Mouse (Mus musculus): ENCODE measurements at regions not wholly inside any gene's neighbourhood (a gene's known extent, or its start where the extent isn't known, plus 50 kb on each side); places are given as distances from the start of the nearest gene placed in this dataset.

DNA sequence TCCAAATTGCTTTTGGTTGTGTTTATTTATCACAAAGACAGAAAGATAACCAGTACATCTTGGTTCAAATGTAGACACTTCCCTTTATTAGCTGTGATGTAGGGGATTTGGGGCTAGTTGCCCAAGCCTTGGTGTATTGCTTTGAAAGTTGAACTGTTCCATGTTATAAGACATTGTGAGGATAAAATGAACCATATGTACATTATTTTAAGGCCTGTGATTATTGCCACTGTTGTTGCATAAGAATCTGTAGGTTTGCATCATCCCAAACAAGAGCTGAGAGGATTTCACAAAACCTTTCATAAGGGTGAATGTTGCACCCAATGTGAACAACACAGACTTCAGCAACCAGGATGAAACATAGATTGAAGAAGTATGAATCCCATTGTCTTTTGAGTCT, 145.7 kb upstream of the Tnfaip3 start:
- in situ Hi-C loops (cut with MboI; ENCODE audit: low pct_unique_long_range_greater_than_20kb in 1 of 2, low sequenced_read_pairs in 2 of 2, unreplicated experiment in 1 of 2): no loop called here

DNA sequence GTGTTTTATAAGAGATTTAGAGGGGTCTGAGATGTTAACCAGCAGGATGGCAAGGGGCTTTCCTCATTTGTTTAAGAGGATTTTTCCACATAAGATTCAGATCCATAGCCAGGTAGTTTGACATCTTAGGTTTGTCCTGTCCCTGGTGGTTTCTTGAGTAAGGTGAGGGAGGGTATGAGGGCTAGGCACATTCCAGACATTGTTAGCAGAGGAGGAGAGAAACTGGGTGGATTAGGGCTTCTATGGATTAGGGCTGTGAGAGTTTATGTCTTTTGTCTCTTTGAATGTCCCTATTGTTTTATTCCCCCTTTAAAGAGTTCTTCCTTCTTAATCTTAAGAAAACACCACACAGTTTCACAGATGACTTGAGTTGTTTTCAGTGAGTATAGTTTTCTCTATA, 138.6 kb upstream of the Tnfaip3 start:
- in situ Hi-C loops (cut with MboI; ENCODE audit: low pct_unique_long_range_greater_than_20kb in 1 of 2, low sequenced_read_pairs in 2 of 2, unreplicated experiment in 1 of 2): no loop called here

DNA sequence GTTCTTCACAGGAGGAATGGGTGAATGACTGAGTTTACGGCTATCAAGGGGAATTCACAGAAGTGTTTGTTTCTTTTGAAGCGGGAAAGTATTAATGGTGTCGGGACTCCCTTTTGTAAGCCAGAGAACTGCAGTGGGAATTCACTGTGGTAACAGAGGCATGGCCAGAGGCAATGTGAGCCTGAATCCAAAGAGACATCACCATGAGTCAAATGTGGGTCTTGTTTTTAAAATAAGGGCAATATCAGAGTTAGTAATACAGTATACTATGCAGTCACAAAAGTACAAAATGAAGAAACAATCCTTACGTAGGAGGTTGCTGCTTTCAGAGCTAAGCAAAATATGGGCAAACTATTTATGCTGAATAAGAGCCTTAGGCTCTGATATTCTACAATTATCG, 137.3 kb upstream of the Tnfaip3 start:
- in situ Hi-C loops (cut with MboI; ENCODE audit: low pct_unique_long_range_greater_than_20kb in 1 of 2, low sequenced_read_pairs in 2 of 2, unreplicated experiment in 1 of 2): no loop called here

DNA sequence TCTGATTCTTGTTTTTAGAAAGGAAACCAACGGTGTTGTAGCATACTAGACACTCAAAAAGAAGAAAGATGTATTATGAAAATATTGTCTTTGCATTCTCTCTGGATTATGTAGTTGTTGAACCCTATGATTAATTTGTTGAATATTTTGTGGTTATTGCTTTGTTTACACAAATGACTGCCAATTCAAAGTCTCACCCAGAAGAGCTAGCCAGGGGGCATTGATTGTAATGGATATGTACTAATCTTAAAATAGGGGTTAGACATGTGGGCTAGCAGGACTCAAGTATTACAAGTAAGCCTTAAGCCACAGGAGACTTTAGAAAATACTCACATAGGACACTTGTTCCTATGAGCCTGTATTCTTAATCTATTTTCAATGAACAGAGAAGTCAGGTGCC, 135.3 kb upstream of the Tnfaip3 start:
- in situ Hi-C loops (cut with MboI; ENCODE audit: low pct_unique_long_range_greater_than_20kb in 1 of 2, low sequenced_read_pairs in 2 of 2, unreplicated experiment in 1 of 2): no loop called here

DNA sequence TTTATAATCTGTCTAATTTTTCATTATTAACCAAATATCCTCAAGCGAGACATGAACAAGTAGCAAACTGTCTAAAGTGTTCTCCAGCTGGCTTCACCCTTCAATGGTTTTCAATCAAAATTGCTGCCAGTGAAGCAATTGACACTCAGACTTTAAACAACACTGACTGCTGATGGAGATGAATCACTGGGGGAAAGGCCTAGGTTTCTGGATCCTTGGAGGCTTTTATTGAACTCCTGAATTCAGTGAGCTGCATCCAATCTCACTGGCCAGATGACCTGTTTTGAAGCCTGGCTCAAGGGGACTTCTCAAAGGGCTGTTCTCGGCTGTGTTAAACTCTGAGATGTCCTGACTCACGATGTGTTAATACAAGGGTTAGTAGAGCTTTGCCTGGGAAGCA, 134.5 kb upstream of the Tnfaip3 start:
- in situ Hi-C loops (cut with MboI; ENCODE audit: low pct_unique_long_range_greater_than_20kb in 1 of 2, low sequenced_read_pairs in 2 of 2, unreplicated experiment in 1 of 2): no loop called here

DNA sequence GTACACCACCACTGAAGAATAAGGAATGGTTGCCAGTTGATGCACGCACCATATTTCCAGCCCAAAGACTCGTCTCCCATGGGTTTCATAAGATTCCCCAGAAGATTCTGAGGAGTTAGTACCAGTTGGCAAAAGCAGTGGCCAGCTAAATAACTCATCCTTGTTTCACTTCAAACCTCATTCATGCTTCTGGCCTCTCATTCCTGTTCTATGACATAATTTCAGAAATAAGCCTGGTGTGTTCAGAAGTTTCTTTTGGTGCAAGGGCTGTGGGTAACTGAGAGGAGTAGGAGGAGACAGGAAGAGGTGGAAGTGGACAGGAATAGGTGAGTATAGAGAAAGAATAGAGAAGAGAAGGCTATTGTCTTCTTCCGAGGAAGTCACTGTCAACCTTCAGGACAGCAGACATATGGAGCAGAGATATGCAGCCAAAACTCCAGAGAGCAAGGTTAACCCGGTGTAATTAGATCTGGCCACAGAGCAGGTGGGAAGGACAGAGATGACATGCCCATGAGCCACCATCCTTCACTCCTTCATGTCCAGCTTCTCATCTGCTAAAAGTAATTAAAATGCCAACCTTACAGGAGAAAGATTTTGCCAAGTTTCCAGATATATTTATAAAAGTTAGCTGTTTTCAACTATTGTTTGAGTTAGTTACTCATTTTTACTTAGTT, 133.9 kb upstream of the Tnfaip3 start:
- in situ Hi-C loops (cut with MboI; ENCODE audit: low pct_unique_long_range_greater_than_20kb in 1 of 2, low sequenced_read_pairs in 2 of 2, unreplicated experiment in 1 of 2): no loop called here

DNA sequence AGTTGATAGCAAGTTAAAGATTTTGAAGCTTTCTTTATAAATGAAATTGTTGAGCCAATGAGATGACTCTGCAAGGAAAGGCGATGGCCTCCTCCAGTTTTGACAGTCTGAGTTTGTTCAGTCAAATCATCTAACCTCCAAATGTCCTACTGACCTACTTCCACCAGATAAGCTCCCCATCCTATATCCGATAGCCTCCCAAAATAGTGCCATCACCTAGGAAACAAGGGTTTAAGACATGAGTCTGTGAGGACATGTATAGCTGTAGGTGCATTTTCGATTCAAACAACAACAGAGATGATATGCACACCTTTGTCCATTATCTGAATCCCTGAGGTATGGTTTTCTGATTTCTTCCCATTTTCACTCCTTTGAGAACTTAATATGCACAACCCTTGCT, 126.0 kb upstream of the Tnfaip3 start:
- in situ Hi-C loops (cut with MboI; ENCODE audit: low pct_unique_long_range_greater_than_20kb in 1 of 2, low sequenced_read_pairs in 2 of 2, unreplicated experiment in 1 of 2): no loop called here

DNA sequence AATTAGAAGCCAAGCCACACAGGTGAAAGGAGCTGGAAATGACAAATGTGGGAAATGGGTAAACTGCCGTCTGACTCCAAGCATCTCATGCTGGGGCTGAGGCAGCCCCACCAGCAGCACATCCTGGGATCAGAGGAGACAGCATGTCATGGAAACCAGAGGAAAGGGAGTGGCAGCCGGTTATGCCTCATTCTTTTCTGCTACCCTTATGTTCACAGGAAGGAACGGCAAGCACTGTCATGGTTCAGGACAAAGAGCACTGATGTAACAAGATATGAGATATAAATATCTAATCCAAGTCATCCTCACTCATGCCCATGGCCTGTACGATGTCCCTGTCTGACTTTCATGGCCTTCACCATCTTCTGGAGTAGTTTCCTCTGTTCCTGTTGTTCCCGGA, 125.2 kb upstream of the Tnfaip3 start:
- in situ Hi-C loops (cut with MboI; ENCODE audit: low pct_unique_long_range_greater_than_20kb in 1 of 2, low sequenced_read_pairs in 2 of 2, unreplicated experiment in 1 of 2): no loop called here

DNA sequence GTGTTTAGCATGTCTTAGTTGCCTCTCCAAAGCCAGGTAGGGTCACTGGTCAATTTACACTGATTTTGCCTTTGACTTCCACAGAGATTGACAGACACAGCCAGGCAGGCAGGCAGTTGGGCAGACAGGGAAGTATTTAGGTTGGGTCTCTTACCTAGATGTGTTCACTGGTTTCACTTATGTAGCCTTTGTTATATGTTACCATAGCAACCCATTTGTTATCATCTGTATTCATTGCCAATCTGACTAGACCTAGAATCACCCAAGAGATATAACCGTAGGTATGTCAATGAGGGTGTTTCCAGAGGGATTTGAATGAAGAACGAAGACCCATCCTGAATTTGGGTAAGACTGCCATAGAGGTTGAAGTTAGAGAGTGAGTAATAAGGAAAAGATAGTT, 123.8 kb upstream of the Tnfaip3 start:
- in situ Hi-C loops (cut with MboI; ENCODE audit: low pct_unique_long_range_greater_than_20kb in 1 of 2, low sequenced_read_pairs in 2 of 2, unreplicated experiment in 1 of 2): no loop called here

DNA sequence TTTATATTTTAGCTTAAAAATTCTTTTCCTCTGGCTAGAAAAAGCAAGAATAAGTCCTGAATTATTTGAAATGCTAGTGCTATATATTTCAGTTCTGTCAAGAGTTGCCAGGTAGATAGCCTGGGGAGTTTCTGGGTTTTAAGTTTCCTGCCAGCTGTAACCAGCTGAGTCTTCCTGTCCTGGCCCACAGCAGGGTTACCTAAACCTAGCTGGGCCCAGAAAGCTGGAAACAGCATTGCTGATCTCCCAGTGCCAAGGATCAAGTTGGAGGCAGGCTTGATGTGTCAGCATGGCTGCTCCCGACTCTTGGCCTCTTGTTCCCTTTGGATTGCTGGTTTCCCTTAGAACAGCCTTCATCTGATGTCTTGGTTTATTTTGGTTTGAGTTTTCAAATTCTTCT, 122.8 kb upstream of the Tnfaip3 start:
- in situ Hi-C loops (cut with MboI; ENCODE audit: low pct_unique_long_range_greater_than_20kb in 1 of 2, low sequenced_read_pairs in 2 of 2, unreplicated experiment in 1 of 2): no loop called here

DNA sequence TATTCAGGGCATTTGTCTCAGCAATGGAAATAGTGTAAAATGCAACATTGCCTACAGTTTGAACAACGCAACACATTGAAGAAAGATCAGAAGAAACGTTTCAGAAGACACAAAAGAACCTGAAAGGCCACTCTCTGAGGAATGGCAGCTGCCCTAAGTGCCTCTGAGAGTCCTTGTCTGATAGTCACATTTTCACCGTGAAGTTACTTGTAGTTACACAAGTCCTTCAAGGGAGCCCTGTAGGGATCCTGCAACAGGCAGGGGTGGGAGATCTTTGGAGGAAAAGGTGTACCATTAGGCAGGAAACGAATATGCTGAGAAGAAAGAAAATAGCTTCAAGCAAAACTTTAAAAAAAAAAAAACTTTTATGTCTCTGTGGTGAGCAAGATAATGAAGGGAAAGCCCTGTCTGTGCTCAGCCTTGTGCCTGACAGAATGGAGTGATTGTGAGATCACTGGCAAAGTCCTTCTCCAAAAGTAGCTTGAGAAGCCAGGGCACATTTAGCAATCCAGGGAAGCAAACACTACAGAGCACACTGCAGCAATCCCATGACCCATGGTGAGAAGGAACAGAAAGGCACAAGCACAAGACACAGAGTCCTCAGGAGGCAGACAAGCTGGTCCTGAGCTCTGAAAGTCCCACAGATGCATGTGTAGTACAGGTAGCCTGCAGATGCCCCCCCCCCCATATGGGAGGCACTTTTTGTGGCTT, 112.3 kb upstream of the Tnfaip3 start:
- in situ Hi-C loops (cut with MboI; ENCODE audit: low pct_unique_long_range_greater_than_20kb in 1 of 2, low sequenced_read_pairs in 2 of 2, unreplicated experiment in 1 of 2): no loop called here

DNA sequence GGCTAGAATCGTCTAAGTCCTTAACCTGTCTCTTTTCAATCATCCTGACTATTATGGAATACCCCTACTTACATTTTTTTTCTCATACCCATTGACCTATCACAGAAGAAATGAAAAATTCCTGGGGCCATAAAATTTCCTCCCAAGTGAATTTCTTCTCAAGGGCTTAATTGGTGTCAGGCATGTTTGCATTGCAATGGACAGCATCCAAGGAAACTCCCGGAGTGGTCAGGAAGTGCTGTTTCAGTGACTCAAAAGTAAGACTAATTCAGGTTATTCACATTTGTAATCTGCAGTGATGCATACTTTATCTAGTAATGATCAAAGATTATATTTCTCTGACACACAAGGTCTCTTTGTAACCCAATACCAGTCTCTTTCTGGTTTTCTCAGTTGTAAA, 111.5 kb upstream of the Tnfaip3 start:
- in situ Hi-C loops (cut with MboI; ENCODE audit: low pct_unique_long_range_greater_than_20kb in 1 of 2, low sequenced_read_pairs in 2 of 2, unreplicated experiment in 1 of 2): no loop called here

DNA sequence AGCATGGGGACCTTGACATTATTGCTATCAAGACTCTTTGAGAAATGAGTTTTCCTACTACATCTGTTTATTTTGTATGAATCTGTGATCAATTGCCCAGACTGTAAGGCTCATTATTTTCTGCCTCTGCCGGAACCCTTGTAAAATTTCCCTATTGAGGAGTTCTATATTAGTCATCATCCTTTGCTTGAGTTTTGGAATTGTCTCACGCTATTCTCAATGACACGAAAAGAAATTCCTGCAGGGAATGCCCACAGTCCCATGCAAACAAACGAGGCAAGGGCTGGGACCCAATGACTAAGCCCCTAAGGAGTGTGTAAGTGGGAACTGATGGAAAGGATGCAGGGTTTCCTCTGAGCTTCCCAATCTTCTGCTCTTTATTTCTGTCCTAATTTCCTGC, 111.0 kb upstream of the Tnfaip3 start:
- in situ Hi-C loops (cut with MboI; ENCODE audit: low pct_unique_long_range_greater_than_20kb in 1 of 2, low sequenced_read_pairs in 2 of 2, unreplicated experiment in 1 of 2): no loop called here

DNA sequence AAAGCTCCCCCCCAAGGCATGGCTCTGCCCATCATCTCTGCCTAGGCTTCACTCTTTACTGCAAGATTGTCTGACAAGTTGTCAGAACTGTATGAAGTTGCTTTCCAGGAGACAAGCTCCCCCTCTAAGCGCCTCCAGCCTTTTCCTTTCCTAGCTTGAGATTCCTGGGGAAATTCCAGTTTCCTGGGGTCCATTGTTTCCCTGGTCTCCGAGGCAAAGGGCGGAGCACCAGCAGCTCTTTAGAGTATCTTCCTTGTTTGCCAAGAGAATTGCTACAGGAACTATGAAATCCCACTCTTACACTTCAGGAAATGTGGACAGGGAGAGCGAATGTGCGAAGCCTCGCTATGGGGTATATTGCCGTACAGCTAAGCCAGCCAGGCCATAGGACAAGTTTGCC, 108.2 kb upstream of the Tnfaip3 start:
- in situ Hi-C loops (cut with MboI; ENCODE audit: low pct_unique_long_range_greater_than_20kb in 1 of 2, low sequenced_read_pairs in 2 of 2, unreplicated experiment in 1 of 2): no loop called here

DNA sequence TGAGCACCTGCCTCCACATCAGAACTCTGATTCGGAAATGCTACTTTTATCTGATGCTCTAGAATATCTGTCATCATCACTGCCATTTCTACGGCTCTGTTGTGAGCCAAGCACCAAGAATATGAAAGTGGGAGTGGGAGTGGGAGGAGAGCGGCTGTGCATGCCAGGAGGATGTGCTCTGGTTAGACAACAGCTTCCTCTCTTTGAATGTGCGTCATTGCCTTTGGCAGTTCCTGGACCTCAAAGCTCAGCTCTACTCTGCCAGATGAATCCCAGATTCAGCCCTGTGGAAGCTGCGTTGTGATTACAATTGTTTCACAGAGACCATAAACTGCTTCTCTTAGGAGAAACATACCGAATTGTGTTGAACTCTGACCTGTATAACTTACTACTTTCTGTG, 106.8 kb upstream of the Tnfaip3 start:
- in situ Hi-C loops (cut with MboI; ENCODE audit: low pct_unique_long_range_greater_than_20kb in 1 of 2, low sequenced_read_pairs in 2 of 2, unreplicated experiment in 1 of 2): no loop called here

DNA sequence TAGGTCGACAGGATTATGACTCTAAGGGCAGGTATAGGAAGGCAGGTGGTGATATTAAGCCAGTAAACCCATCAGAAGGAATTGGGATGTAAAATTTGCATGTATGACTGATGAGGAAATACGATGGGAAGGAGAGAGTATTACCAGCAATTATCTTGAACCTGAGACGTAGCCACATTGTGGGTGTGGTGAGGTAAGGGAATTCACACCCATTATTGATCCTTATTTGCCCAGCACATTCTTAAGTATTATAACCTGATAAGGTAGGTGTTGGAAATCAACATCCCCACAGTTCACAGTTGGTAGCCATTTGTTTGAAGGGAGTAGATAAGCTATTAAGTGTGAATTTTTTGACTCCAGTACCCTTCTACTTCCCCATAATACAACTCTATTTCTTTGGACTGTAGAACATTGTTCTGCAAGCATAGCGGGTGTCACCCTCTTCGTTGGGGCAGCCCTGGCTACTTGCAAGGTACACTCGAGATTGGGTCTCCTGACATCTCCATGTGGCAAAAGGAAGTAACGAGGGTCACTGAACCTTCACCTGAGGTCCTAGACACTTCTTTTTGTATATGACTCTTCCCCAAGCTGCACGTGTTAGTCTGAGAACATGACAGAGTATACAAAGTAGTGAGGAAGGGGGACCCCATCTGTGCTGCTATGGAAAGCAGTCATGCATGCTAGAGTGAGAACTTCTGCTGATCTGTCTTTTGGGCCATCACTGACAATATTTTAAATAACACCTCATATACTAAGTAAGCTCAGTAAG, 104.0 kb upstream of the Tnfaip3 start:
- in situ Hi-C loops (cut with MboI; ENCODE audit: low pct_unique_long_range_greater_than_20kb in 1 of 2, low sequenced_read_pairs in 2 of 2, unreplicated experiment in 1 of 2): no loop called here

DNA sequence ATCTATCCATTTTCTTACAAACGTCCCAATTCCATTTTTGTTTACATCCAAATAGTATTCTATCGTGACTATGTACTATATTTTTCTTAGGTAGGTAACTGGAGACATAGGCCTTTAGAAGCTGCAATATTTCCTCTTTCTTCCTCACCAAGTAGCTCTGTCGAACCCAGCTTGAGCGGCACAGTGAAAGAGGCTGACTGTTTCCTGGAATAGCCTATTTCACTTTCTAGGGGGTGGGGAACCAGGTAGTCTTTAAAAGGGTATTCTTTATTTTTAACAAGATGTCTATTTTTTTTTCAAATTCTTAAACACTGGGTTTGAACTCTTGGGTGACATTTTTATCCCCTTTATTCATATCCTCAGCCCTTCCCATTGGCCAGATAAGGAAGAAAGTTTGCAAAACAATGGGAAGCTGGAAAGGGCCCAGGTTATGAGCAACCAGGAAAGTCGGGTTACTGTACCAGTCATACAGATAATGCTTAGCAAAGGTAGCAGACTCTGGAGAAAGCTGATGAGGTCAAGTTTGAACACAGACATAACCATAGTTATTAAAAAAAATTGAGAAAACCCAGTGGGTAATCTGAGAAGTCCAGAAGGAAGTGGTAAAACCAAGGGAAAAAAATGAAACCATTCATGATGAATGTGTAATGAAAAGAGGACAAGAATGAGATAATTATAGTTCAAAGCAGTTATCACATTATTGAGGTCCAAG, 103.3 kb upstream of the Tnfaip3 start:
- in situ Hi-C loops (cut with MboI; ENCODE audit: low pct_unique_long_range_greater_than_20kb in 1 of 2, low sequenced_read_pairs in 2 of 2, unreplicated experiment in 1 of 2): no loop called here

DNA sequence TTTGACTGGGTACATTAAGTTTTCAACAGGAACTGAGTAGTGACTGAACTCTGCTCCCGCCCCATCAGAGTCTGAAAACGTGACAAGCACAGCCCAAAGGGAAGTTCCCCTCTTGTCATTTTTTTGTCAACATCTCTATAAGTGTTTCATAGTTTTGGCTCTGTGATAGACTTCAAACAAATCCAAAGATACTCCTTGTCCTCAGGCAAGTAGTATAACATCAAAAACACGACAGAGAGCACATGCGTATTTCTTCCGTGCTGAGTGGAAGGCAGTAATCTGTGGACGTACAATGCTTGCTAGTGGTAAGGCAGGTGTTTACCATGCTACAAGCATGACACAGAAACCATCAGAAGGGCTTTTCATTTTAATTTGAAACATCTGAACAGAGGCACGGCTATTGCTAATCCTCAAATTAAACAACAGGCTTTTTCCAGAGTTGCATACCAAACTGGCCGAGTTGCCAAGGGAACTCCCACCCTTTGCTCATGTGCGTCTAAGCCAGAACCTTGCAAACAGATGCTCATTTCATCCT, 101.7 kb upstream of the Tnfaip3 start:
- in situ Hi-C loops (cut with MboI; ENCODE audit: low pct_unique_long_range_greater_than_20kb in 1 of 2, low sequenced_read_pairs in 2 of 2, unreplicated experiment in 1 of 2): no loop called here

DNA sequence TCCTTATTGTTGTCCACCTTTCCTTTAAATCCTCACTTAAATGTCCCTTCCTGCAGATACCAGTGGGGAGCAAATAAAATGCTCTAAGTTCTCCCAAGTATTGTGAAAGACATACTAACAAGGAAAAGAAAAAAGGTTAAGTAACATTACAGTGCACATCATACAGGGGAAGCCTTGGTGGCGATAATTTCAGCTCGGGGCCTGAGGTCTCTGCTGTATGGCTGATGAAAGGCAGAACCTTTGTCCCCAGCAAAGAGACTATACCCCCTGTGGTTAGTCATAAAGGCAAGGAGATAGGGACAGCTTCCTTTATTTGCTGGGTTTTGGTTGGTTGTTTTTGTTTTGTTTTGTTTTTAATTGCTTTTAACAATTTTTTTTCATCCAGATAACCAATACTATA, 97.0 kb upstream of the Tnfaip3 start:
- in situ Hi-C loops (cut with MboI; ENCODE audit: low pct_unique_long_range_greater_than_20kb in 1 of 2, low sequenced_read_pairs in 2 of 2, unreplicated experiment in 1 of 2): no loop called here
